Mouse (Mus musculus): ENCODE measurements around the gene Usp34.
"Not testable (repeated sequence)": the region's sequence is repeated elsewhere in the genome, so short reads cannot be mapped to it uniquely, and the experiment has no call there.

The Usp34 gene

GRCm38 (mm10) chr11:23497718-23498509, 191.2 kb downstream of the Usp34 start, which contains the start of gene Ahsa2:
Gene Ahsa2, minus strand, starts transcription at chr11:23498030.
- DNase-seq (ENCODE audit: low read depth, low spot score): peak; percentile 94

GRCm38 (mm10) chr11:23498609-23499008, 191.9 kb downstream of the Usp34 start:
- no peak for DNase-seq (ENCODE audit: low read depth, low spot score)

GRCm38 (mm10) chr11:23504801-23505200, 198.1 kb downstream of the Usp34 start:
- DNase-seq (ENCODE audit: low read depth, low spot score): not testable (repeated sequence)

GRCm38 (mm10) chr11:23514785-23515184, 208.1 kb downstream of the Usp34 start:
- not testable (repeated sequence) for DNase-seq (ENCODE audit: low read depth, low spot score)

- no peak for DNase-seq (ENCODE audit: low read depth, low spot score)
These were observed 208.6 kb downstream of the Usp34 start for GRCm38 (mm10) chr11:23515315-23515714.

- DNase-seq (ENCODE audit: low read depth, low spot score): no peak
These were observed 212.3 kb downstream of the Usp34 start for GRCm38 (mm10) chr11:23518981-23519380.

- no peak for DNase-seq (ENCODE audit: low read depth, low spot score)
These were observed 213.9 kb downstream of the Usp34 start, which contains the start of gene 1700093K21Rik for GRCm38 (mm10) chr11:23520473-23521205. Gene 1700093K21Rik, minus strand, starts transcription at chr11:23521155.

GRCm38 (mm10) chr11:23537446-23537845, 230.8 kb downstream of the Usp34 start:
- DNase-seq (ENCODE audit: low read depth, low spot score): no peak
